Mouse (Mus musculus): ENCODE data around the gene Spag7.

GRCm38 (mm10) chr11:70657991-70658390 lies 11.2 kb downstream of the Spag7 start:
- no peak for TF ChIP-seq ZNF384 (IDR thresholded peaks at IDR 0.05; ENCODE audit: low read depth, low read length)
- no peak for TF ChIP-seq CHD2 (IDR thresholded peaks at IDR 0.05; ENCODE audit: low read depth, low read length)
